Mouse (Mus musculus) testis, postnatal 10 days (tissue): ENCODE measurements around the gene Pls1.

Experiments used
- DNase-seq: peaks from one replicate; pipeline ENCODE4 v3.0.0; 2021; ENCODE audit warnings: low spot score

The Pls1 gene

DNA sequence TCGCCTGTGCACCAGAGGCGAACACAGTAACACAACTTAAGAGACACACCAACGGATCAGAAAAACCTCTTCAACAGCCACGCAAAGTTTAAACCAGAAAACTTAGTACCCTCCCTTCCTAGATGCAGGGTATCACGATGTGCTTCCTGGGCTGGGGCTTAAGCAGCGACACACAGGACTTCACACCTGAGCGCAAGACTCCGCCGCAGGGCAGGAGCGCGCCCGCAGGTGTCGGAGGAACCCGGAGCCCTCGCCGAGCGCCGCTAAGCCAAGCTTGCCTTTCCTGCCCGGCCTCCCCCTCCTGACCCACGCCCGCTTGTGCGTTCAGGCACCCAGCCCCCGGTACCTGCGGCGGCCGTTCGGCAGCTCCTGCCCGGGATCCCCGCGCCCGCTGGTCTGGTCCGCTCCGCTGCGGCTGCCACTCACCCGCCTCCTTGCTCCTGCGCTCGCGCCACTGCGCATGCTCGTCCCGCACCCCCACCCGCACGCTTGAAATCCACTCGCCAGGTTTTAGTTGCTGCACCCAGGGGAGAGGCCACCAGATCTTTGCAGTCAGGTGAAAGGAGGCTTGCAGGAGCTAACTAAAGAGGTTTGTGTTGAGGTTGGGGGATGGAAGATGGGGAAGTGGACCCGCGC lies at the start of gene Pls1:
Gene Pls1, minus strand, starts transcription at position 487 of the 636 bp plus-strand sequence.
- peak; percentile 88 for DNase-seq

DNA sequence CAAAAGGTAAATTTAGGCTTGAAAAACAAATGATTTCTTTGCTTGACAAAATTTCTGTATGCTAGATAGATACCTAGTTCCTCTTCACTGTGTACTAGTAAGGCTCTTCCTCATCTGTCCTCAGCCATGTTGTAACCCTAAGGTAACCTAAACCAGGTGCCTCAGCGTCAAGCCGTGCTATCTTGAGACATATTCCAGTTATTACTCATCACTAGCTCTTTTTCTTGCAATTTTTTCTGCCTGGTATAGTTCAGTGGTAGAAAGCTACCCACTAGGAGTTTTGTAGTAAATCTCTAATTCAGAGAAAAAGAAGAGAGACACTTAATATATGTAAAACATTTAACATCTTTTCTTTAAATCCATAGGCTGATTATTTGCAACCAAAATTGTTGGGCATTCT lies 37.6 kb upstream of the Pls1 start:
- no peak for DNase-seq

DNA sequence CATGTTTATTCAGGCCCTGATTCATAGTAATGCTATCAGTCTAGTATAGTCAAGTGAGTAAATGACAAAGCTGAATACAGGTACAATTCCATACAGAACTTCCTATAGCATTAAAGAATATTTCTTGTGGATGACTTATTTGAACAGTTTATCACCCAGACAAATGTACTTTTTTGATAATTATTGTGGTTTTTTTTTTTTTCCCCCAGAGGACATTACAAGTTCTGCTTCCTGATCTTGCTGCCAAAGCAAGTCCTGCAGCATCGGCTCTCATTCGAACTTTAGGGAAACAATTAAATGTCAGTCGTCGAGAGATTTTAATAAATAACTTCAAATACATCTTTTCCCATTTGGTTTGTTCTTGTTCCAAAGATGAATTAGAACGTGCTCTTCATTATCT lies 33.1 kb upstream of the Pls1 start:
- no peak for DNase-seq

DNA sequence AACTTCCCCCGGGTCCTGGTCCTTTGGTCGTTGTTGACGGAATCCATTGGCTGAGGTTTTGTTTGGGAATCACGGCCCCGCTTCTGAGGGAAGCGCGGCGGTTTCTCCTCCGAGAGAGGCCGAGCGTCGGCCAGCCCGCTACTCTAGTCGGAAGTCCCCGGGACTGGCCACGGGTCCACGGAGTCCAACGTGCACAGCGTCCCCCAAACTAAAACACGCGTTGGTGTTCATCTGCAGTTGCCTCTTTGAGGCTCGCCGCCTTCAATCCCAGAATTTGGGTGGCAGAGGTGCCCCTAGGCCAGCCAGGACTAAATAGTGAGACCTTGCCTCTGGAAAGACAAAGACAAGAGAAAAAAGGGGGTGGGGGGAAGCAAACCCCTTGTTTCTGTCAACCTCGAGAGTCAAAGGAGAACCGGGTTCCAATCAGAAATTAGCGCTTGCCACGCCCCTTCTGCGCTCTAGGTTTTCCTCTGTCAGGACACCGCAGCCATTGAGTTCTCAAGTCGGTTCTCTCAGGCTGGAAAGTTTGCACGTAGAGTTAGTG lies 13.0 kb upstream of the Pls1 start:
- DNase-seq: peak; percentile 66

GRCm38 (mm10) chr9:95857414-95858026 lies 12.4 kb upstream of the Pls1 start, which contains the start of gene Atr:
Atr (plus strand) TSS chr9:95857597.
- DNase-seq: peak; percentile 97

- no peak for DNase-seq
Observed at GRCm38 (mm10) chr9:95856004-95856403, 10.9 kb upstream of the Pls1 start.

GRCm38 (mm10) chr9:95854891-95855290 lies 9.8 kb upstream of the Pls1 start:
- no peak for DNase-seq

- DNase-seq: peak; percentile 87
Observed at GRCm38 (mm10) chr9:95852896-95853295, 7.8 kb upstream of the Pls1 start.

- DNase-seq: no peak
Observed at GRCm38 (mm10) chr9:95851671-95852070, 6.6 kb upstream of the Pls1 start.

DNA sequence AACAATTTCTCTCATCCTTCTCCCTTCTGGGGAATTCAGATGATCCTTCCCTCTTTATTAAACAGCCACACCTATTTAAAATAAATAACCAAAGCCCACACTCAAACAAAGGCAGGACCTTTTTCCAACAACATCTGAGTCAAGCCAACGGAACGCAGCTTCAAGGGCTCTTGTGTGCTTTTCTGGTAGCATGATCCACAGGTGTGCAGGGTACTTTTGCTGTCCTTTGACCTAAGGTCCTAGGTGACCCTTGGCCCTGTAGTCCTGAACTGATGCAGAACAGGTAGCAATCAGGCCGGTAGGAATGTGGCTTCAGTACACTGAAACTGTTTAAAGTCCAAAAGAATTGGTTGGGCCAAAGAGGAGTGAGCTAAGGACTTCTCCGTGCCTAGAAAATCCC lies 600 bp upstream of the Pls1 start:
- no peak for DNase-seq

GRCm38 (mm10) chr9:95839424-95839823 lies 5.7 kb downstream of the Pls1 start:
- DNase-seq: no peak

DNA sequence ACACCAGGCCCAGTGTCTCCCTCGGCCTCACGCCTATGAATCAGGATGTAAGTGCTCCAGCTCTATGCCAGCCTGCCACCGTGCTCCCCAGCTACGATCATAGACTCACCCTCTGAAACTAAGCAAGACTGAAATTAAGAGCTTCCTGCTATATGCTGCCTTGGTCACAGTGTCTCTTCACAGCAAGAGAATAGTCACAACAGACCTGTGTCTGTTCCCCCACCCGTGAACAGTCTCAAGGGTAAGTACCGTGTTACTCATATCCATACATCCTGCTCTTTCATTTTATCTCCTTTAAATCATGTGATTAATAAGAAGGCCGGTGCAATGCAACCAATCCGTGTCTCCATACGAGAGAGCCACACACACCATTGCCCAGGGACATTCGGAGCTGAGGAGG lies 9.4 kb downstream of the Pls1 start:
- DNase-seq: no peak

GRCm38 (mm10) chr9:95834799-95835198 lies 10.3 kb downstream of the Pls1 start:
- DNase-seq: no peak

DNA sequence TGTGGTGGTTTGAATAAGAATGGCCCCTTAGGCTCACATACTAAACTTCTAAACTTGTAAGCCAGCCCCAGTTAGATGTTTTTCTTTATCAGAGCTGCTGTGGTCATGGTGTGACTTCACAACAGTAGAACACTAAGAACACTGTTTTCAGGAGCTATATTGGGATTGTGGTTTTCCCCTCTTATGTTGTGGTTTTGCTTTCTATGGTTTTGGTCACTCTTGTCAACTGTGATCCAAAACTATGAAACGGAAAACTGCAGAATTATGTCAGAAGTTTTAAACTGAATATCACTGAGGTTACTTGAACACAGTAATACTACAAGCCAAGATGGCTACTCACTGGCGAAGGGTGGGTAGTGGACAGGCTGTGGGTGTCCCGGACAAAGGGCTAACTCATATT lies 12.4 kb downstream of the Pls1 start:
- DNase-seq: no peak

DNA sequence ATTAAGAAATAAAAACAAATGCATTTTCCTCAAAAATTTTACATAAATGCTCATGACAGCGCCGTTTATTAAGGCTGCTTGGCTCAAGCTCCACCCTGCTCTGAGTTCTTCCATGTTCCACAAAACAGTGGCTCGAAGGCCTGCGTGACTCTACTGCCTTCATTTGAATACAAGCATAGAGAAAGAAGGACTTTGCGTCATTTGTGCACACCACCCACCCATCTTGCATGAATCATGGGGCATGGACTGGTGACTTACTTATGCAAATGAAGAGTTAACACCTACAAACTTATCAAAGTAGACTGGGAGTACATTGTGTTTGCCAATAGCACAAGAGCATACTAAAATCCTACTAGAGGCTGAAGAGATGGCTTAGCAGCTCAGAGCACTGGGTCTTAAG lies 17.5 kb downstream of the Pls1 start:
- DNase-seq: no peak

DNA sequence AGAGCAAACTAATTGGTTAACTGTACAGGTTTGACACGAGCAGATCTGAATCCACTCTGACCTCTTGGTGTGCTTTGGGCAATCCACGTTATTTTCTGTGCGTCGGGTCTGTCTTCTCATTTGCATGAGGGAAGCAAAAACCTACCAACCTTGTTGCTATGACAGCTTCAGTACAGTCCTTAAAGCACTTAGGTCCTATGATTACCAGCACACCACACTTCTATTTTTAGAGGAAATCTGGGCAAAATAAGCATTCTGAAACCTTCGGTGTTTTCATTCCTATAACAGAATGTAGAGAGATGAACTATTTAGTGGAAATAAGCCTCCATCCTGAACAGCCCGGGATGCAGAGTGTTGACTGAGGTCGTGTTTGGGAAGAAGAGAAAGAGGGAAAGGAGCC lies 22.6 kb downstream of the Pls1 start:
- no peak for DNase-seq

- DNase-seq: no peak
Observed at GRCm38 (mm10) chr9:95815706-95816105, 29.4 kb downstream of the Pls1 start.

DNA sequence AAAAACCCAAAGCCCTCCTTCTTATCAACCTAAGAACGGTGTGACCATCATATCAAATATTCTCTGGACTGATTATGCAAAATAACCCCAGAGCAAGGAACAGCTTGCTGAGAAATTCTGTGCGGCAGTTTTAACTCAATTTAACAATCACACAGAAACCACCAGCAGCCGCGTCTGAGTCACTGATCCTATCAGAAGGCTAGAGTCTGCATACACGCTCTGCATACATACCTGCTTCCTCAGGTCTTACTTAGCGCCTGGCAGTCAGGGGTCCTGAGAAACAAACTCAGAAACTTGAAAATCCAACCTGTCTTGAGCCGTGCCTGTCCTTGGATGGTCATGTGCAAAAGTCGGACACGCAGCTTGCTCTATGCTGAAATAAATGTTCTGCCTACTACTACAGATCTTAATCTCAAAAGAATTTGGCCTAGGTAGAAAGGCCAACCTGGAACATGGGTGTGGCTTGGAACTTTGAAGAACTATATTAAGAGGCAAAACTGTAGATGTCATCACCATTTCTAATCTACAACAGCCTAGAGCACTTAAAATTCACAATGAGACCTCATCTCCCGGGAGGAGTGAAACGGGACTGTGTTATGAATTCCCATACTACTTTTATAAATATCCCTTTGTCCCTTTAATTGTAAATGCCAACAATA lies 30.0 kb downstream of the Pls1 start:
- no peak for DNase-seq

GRCm38 (mm10) chr9:95813721-95814531 lies 31.2 kb downstream of the Pls1 start:
- no peak for DNase-seq

DNA sequence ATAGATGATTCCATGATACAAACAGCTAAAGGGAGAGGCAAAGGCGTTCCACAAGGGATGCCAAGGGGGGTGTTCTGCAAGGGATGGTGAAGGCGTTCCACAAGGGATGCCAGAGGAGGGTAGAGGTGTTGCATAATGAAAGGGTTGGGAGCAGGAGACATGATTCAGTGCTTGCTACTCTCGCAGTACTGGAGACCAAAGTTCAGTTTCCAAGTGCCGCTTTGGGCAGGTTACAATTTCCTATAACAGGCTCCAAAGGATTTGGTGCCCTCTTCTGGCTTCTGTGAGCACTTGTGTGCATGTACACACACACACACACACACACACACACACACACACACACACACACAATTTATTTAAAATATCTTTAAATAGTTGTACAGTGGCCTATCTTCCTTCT lies 33.3 kb downstream of the Pls1 start:
- DNase-seq: no peak

GRCm38 (mm10) chr9:95809596-95809995 lies 35.5 kb downstream of the Pls1 start:
- DNase-seq: no peak

- DNase-seq: peak; percentile 51
Observed at GRCm38 (mm10) chr9:95805449-95805848, 39.7 kb downstream of the Pls1 start.
